Mouse (Mus musculus) kidney, embryonic 16.5 days (tissue): ENCODE results near the gene Wnt7b. TPM values are rescaled to one million over a fixed set of nuclear protein-coding genes. Genes with fewer than 3 reads are reported as not detected.
A peak's percentile ranks its signal among the peaks of the same experiment; 100 is the strongest.

Experiments used
- ATAC-seq: fragments of 200-750 bp; cut with Nextera tagmentation; 2 replicates; pipeline ENCODE4 v1.8.0; 2017; ENCODE audit warnings: moderate TSS enrichment; ENCODE audit not compliant: low FRiP score, low TSS enrichment
- H3K27ac ChIP-seq: fragments of 300-500 bp; sonication (generic); 2 replicates; pipeline ENCODE4 v1.5.1; 2014; ENCODE audit warnings: low read length
- H3K27me3 ChIP-seq: fragments of 300-500 bp; sonication (generic); 2 replicates; pipeline ENCODE4 v1.6.1; 2014; ENCODE audit warnings: low read length, control low read depth, mixed read lengths; ENCODE audit not compliant: insufficient read depth
- H3K36me3 ChIP-seq: fragments of 300-500 bp; sonication (generic); 2 replicates; pipeline ENCODE4 v1.6.1; 2014; ENCODE audit warnings: low read length, control low read depth, mixed read lengths; ENCODE audit not compliant: insufficient read depth
- H3K4me1 ChIP-seq: fragments of 300-500 bp; sonication (generic); 2 replicates; pipeline ENCODE4 v1.6.1; 2014; ENCODE audit warnings: low read length, control low read depth, mixed read lengths; ENCODE audit not compliant: insufficient read depth
- H3K4me2 ChIP-seq: fragments of 300-500 bp; sonication (generic); replicated peaks from 2 replicates; pipeline ENCODE4 v1.6.1; 2014; ENCODE audit warnings: low read depth, low read length
- H3K4me3 ChIP-seq: fragments of 300-500 bp; sonication (generic); 2 replicates; pipeline ENCODE4 v1.5.1; 2014; ENCODE audit warnings: mild to moderate bottlenecking, low read length
- H3K9ac ChIP-seq: fragments of 300-500 bp; sonication (generic); replicated peaks from 2 replicates; pipeline ENCODE4 v1.6.1; 2014; ENCODE audit warnings: low read length
- H3K9me3 ChIP-seq: fragments of 300-500 bp; sonication (generic); 2 replicates; pipeline ENCODE4 v1.6.1; 2016; ENCODE audit warnings: low read length, control low read depth
- WGBS: fragments of 180-500 bp; shearing (Covaris S2); extraction: QIAGEN DNeasy Blood & Tissue Kit; methylation state at CpG from one replicate; pipeline ENCODE4 v1.1.7; 2014; 5-methylcytosine and 5-hydroxymethylcytosine counted together
- polyA plus RNA-seq: library from polyadenylated mRNA; unstranded; fragments of >200 nt; fragmentation: Nextera tagmentation; extraction: Ambion mirVana; gene quantifications from 2 replicates; pipeline ENCODE4 v1.2.1, GENCODE M21; 2015

Gene Wnt7b
- polyA plus RNA-seq, 1 experiment from 2014 or later, result 22.5 TPM

DNA sequence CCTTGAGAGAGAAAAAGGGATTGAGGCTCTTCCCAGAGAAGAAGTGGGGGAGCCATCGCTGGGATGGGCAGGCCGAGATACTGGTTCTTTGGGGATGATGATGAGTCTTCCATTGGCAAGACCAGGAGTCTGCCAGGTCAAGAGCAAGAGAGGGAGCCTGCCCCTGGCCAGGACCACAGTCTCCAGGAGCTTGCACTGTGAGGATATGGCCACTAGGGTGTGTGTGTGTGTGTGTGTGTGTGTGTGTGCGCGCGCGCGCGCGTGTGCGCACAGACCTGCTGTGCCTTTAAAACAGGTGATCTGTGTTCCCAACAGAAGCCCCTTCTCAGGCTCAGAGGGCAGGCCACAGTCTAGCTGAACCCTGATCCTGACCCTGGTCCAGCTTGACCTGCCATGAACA is 8.6 kb upstream of the Wnt7b start:
- Histone ChIP-seq H3K4me3 (no peak overlapping the region), H3K4me1 (no peaks in the 10 kb centered on the region), H3K4me2 (no peak overlapping the region), H3K9me3 (no peaks in the 10 kb centered on the region), H3K9ac (no peak overlapping the region), H3K36me3 (no peaks in the 10 kb centered on the region), H3K27me3 (peaks cover 6% of the 10 kb centered on the region; the same call in 1 of the 2 replicates), H3K27ac (no peak overlapping the region)
- WGBS, result 85% methylated on average over 10 of the region's 10 CpGs
- no peak for ATAC-seq

DNA sequence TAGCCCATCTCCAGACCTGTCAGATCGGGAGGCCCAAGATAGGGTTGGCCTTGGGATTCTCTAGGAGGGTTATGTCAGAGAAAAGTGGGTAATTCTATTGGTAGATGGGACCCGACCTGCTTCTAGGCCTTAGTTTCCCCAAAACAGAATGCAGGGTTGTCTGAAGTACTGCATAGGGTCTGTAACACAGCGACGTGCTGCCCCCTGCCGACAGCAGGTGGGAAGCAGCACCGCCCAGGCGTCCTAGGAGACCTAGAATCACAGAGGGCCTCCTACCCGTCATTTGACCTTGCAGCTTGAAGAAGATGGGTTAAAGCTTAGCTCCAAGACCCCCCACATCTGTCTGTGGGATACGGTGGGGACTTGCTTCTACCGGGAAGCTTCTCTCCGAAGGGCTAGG is 1.2 kb upstream of the Wnt7b start:
- Histone ChIP-seq H3K36me3 (no peaks in the 10 kb centered on the region), H3K27ac (no peak overlapping the region), H3K4me1 (peaks cover 19% of the 10 kb centered on the region), H3K9me3 (no peaks in the 10 kb centered on the region), H3K27me3 (peaks cover 68% of the 10 kb centered on the region), H3K4me3 (no peak overlapping the region), H3K9ac (no peak overlapping the region), H3K4me2 (no peak overlapping the region)
- 3% methylated on average over 11 of the region's 11 CpGs for WGBS
- ATAC-seq, result peak; percentile 74

DNA sequence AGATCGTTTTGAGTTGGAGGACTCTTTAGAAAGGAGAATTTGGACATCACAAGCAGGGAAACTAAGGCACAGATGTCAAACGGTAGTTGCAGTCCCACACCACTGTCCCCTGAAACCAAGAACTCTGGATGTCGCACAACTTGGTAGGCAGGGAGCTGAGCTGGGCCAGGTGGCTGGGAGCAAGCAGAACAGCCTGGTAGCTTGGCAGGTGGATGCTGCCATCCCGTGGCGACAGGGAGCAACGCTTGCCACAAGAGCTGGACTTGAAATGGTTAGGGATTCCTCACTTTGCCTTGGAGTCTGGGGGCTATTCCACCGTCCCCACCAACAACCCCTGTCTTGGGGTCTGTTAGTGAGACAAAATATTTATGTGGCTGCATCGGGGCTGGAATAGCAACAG is 751 bp upstream of the Wnt7b start:
- Histone ChIP-seq H3K27ac (no peak overlapping the region), H3K4me3 (no peak overlapping the region), H3K9ac (no peak overlapping the region), H3K4me2 (no peak overlapping the region), H3K36me3 (no peaks in the 10 kb centered on the region), H3K4me1 (peaks cover 20% of the 10 kb centered on the region), H3K27me3 (peaks cover 73% of the 10 kb centered on the region), H3K9me3 (no peaks in the 10 kb centered on the region)
- under 1% methylated on average over 8 of the region's 8 CpGs for WGBS
- peak; percentile 79 for ATAC-seq

DNA sequence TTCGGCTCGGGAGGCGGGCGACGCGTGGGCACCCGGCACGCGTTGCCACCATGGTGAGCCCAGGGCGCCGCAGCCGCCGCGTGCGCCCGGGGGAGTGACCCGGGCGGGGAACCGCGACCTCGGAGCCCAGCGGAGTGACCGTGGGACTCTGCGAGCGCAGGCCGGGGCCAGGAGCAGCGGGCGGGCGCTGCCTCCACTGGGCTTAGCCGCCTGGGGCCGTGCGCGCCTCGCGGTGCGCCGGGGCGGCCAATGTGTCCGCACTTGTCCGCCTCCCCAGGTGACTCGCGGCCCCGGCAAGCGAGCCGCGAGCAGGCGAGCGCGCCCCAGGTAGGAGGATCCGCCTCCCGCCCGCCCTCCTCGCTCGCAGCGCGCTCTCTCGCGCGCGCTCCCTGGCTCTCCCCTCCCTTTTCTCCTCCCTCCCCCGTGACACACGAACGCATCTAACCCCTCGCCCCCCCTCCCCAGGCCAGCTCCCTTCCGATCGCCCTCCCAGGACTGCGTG is 659 bp downstream of the Wnt7b start:
- Histone ChIP-seq H3K4me2 (peak overlapping the region; percentile 71), H3K9ac (peak overlapping the region; percentile 70), H3K4me3 (peak overlapping the region; percentile 52), H3K36me3 (no peaks in the 10 kb centered on the region), H3K27ac (peak overlapping the region; percentile 46; the same call in 1 of the 2 replicates), H3K27me3 (peaks cover 87% of the 10 kb centered on the region), H3K4me1 (peaks cover 34% of the 10 kb centered on the region), H3K9me3 (no peaks in the 10 kb centered on the region)
- no peak for ATAC-seq
- under 1% methylated on average over 38 of the region's 67 CpGs for WGBS

DNA sequence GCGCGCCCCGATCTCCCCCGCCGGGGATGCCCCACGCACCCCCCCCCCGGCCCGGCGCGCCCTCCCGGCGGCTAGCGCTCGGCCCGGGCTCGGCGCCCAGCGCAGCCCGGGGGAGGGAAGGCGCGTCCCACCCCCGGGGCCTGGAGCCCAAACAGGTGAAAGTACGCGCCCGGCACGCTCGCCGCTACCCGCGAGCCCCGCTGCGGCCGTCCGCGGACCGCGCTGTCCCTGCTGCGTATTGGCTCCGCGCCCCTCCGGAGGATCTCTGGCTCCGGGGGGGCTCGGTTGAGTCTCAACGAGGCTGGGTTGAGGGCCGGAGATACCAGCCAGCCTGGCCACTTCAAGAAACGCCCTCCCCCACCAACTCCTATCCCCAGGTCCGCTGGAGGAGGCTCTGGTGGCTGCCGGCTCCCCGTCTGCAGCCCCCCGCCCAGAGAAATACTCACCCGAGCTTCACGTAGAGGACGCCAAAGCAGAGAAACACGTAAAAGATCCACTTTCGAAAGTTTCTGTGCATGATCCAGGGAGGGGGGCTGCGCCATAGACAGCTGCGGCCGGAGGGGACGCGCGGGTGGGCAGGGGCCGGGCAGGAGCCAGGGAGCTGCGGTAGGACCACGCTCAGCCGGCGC is 1.2 kb downstream of the Wnt7b start:
- peak overlapping the region; percentile 70 for H3K9ac ChIP-seq
- H3K27me3 ChIP-seq, result peaks cover 89% of the 10 kb centered on the region
- WGBS, result under 1% methylated on average over 51 of the region's 66 CpGs
- H3K27ac ChIP-seq, result peak overlapping the region; percentile 46; the same call in 1 of the 2 replicates
- no peaks in the 10 kb centered on the region for H3K9me3 ChIP-seq
- no peaks in the 10 kb centered on the region for H3K36me3 ChIP-seq
- ATAC-seq, result no peak
- peak overlapping the region; percentile 52 for H3K4me3 ChIP-seq
- peaks cover 40% of the 10 kb centered on the region for H3K4me1 ChIP-seq
- peak overlapping the region; percentile 71 for H3K4me2 ChIP-seq

DNA sequence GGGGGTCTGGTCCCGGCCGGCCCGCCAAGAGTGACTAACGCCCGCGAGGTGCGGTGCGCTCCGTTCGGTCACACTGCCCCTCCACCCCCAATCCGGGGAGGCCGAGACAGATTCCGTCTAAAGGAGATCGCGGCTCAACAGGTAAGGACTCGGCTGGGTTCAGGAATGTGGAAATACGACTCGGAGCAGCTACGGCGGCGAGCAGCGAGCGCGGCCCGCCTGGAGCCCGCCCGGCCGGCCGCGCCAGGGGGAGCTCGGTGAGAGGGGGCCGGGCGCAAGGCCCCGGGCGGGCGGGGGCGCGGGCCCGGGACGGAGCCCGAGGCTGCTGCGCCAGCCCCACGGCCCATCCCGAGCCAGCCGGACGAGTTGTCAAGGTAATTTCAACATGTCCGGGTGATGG is 1.8 kb downstream of the Wnt7b start:
- Histone ChIP-seq H3K4me3 (peak overlapping the region; percentile 52), H3K27me3 (peaks cover 89% of the 10 kb centered on the region), H3K9me3 (no peaks in the 10 kb centered on the region), H3K36me3 (no peaks in the 10 kb centered on the region), H3K4me2 (peak overlapping the region; percentile 71), H3K4me1 (peaks cover 42% of the 10 kb centered on the region), H3K27ac (0 out of 2 replicates have a peak overlapping the region, but pooled peaks have one; percentile 34), H3K9ac (peak overlapping the region; percentile 70)
- under 1% methylated on average over 41 of the region's 47 CpGs for WGBS
- ATAC-seq, result no peak

DNA sequence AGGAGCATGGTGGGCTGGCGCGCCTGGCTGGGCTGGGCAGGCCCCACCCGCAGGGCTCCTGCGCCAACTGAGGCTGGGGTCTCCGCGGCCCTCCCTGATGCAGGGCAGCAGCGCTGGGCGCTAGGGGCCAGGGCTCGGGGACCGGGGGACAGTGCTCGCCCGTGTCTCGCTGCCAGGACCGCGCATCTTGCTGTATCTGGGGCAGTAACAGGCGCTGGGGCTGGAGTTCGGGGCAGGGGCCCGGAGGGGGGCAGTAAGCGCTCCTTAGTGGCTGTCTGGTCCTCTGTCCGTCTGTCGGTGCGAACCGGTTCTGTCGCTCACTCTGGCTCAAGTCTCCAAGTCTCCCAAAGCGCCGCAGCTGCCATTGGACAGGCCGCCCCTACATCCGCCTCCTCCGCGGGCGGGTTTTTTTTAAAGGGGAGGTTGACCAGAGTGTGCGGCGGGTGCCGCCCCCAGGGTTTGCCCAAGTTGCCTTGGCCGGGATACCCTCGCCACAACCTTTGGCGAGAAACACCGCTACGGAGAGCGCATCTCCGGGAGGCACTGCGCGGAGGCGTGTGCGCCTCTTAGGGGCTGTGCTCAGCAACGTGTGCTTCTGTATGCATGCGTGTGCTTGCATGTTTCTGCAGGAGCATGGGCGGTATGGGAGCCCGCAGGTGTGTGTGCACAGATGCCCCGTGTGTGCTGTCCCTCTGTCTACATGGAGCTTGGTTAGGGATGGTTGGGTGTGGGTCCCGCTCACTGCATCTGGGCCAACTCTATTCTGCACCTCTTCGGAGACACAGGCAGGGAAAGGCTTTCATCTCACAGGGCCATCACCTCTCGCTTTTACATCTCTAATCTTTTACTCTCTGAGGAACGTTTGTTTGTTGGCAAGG is 4.5 kb downstream of the Wnt7b start:
- Histone ChIP-seq H3K27me3 (peaks cover 90% of the 10 kb centered on the region), H3K4me1 (peaks cover 42% of the 10 kb centered on the region), H3K4me2 (peak overlapping the region; percentile 71), H3K27ac (no peak overlapping the region), H3K4me3 (peak overlapping the region; percentile 38), H3K36me3 (no peaks in the 10 kb centered on the region), H3K9me3 (no peaks in the 10 kb centered on the region), H3K9ac (0 out of 2 replicates have a peak overlapping the region, but pooled peaks have one; percentile 17)
- no peak for ATAC-seq
- WGBS, result 1% methylated on average over 53 of the region's 54 CpGs

DNA sequence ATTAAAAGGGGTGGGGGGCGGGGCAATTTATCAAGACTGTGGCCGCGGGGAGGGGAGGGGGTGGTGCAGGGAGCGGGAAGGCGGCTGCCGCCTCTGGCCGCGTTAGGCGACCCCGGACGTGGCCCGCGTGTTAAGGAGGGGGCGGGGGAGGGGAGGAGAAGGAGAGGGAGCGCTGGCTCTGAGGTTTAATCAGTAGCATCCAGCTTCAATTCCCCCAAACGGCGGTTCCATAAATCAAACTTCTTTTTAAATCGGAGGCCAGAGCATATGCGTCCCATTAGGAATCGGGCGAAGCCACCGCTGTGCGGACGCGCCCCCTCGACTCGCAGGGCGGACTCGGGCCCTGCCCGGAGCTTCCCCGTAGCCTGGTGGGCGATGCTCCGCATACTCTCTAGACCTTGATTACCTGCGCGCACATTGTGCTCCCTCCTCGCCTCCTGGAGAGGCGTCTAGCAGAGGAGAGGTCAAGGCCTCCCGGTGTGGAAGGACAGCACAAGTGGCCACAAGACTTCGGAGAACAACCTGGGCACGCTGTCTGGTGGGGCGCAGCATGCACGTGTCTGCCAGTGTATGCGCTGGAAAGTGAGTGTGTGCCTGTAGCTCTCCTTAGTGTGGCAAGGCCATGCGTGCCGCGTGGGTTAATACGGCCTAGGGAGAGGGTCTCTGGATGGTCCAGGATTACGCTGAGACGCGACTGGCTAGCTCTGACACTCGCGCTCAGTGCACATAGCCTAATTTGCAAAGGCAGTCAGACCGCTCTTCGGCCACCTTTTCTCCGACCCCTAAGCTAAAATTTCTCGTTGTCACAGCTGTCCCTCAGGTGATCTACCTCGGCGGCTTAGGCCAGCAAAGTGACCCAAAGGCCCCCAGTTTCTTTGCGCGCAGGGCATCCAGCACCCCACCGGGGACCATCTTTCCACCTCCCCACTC is 5.5 kb downstream of the Wnt7b start:
- no peaks in the 10 kb centered on the region for H3K36me3 ChIP-seq
- no peaks in the 10 kb centered on the region for H3K9me3 ChIP-seq
- 2% methylated on average over 59 of the region's 61 CpGs for WGBS
- peaks cover 80% of the 10 kb centered on the region for H3K27me3 ChIP-seq
- H3K4me2 ChIP-seq, result peak overlapping the region; percentile 71
- H3K4me3 ChIP-seq, result peak overlapping the region; percentile 38
- H3K27ac ChIP-seq, result no peak overlapping the region
- H3K9ac ChIP-seq, result 0 out of 2 replicates have a peak overlapping the region, but pooled peaks have one; percentile 5
- H3K4me1 ChIP-seq, result peaks cover 37% of the 10 kb centered on the region
- no peak for ATAC-seq

DNA sequence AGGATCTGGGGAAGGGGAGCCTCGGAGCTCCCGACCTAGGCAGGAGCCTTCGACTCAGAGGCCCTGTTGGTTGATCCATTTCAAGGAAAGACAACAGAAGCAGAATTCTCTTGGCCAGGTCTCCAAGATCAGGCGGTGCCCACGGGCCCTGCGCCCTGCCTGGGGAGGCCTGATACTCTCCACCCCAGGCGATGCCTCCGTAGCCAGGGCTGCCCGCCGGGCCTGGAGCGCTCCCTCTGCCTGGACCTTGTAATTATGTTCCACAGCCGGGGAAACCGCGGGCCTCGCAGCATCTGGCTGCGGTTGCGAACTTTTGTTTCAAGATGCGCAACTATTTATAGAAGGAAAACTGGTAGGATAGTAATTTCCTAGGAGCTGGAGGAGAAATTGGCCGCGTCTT is 6.2 kb downstream of the Wnt7b start:
- H3K4me3 ChIP-seq, result peak overlapping the region; percentile 38
- H3K4me1 ChIP-seq, result peaks cover 30% of the 10 kb centered on the region
- no peak overlapping the region for H3K27ac ChIP-seq
- ATAC-seq, result no peak
- 0 out of 2 replicates have a peak overlapping the region, but pooled peaks have one; percentile 23 for H3K9ac ChIP-seq
- H3K36me3 ChIP-seq, result no peaks in the 10 kb centered on the region
- WGBS, result 3% methylated on average over 20 of the region's 20 CpGs
- peaks cover 73% of the 10 kb centered on the region for H3K27me3 ChIP-seq
- H3K4me2 ChIP-seq, result peak overlapping the region; percentile 71
- H3K9me3 ChIP-seq, result no peaks in the 10 kb centered on the region
